Mouse (Mus musculus) thymus, postnatal 0 days (tissue): ENCODE data around the gene Cir1. TPM values are rescaled to one million over a fixed set of nuclear protein-coding genes. Genes with fewer than 3 reads are reported as not detected.

Experiments
- DNase-seq: peaks from one replicate; pipeline ENCODE4 v3.0.0-alpha.2; 2015; ENCODE audit warnings: low spot score
- polyA plus RNA-seq: library from polyadenylated mRNA; unstranded; fragments of >200 nt; fragmentation: Nextera tagmentation; extraction: Ambion mirVana; gene quantifications from 2 replicates; pipeline ENCODE4 v1.2.1, GENCODE M21; 2015

The Cir1 gene
- polyA plus RNA-seq, 1 experiment from 2014 or later: 30.9 TPM

DNA sequence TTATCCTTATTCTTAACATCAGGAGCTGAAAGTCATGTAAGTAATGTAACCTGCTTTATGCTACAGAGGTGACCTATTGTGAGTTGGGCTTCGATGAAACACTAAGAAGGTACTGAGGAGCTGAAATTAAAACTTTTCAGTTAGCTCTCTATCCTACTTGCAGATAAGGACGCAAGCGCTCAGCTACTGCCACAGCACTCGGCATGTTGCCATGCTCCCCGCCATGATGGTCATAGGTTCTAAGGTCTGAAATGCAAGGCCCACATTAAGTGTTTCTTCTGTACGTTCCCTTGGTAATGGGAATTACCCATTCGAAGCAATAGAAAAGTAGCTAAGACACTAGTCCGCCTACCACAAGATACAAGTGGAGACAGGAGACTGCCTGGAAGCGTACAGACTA lies 9.8 kb downstream of the Cir1 start:
- no peak for DNase-seq

DNA sequence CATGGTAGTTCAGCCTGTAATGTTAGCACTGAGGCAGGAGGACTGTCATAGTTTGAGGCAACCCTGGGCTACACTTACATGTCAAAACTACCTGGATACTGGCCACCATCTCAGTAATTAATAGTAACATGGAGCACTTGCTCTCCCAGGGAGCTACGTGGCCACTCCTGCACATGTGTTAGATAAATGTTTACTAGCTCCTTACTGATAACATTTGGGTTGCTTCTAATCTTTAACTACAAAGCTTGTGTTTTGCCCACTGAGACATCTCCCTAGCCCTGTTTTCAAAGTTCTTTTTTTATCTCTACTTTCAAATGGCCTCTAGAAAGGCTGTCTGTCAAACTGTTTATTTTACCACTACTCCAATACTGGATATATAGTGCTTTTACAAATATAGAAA lies 10.5 kb downstream of the Cir1 start:
- DNase-seq: no peak

DNA sequence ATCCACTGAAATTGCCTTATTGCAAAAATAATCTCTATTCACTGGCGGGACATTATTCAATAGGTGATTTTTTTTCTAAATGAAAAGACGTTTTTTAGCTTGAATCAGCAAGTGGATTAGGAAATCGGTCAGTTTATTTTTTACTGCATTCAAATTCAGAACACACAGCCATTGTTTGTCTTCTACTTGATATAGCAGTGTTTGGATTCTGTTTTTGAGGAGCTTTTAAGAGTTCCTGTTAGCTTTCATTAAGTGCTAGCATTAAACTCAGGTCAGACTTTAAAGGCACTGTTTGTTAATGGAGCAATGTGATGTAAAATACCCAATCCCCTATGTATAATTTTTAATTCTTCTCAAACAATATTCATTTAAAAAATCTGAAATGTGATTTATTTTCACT lies 13.7 kb downstream of the Cir1 start:
- DNase-seq: no peak

DNA sequence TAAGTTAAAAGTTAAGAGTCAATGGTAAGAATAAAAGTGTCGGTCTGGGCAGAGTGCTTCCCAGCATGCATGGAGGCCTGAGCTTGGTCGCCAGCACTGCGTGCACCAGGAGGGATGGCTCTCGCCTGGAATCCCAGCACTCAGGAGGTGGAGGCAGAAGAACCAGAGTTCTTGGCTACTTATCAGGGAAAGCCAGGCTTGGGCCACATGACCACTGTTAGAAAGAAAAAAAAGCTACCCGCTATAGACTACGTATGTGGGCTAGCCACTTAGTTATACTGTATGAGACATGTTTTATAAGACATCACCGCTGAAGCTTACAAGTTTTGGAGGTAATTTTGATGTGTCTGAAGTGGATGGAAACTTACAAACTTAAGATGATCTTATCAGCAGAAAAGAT lies 14.3 kb downstream of the Cir1 start:
- no peak for DNase-seq

DNA sequence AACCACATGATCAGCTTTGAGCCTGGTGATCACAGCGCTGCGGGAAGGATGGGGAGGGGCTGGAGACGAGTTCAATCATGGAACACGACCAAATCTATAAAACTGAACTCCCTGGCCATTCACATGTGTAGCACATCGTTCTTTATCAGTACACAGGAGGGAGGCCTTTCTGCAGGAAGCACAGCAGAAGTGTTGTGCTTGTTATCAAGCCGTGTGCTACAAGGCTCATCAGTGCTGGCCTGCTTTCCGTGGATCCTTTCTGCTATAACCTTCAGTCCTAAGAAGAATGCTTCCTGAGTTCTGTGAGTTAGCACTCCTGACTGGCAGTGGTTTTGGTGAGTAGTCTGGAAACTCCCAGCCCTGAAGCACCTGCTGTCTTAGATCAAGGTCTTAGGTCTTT lies 17.5 kb downstream of the Cir1 start:
- DNase-seq: no peak

DNA sequence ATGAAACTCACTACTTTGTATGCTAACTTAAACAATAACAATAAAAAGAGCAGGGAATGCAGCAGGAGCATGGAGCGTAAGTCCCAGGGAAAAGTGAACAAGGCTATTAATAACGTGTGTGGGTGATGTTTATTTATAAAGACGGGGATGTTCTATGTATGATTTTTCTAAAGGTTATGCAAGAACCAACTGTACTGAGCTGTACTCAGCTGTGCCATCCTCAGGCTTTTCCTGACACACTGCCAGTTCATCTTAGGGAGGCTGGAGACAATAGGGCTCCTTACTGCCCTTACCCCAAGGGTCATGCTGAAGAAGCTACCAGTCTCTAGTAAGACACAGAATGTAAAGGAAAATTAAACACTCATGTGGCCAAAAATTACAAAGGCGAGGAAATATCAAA lies 21.4 kb downstream of the Cir1 start:
- DNase-seq: no peak

DNA sequence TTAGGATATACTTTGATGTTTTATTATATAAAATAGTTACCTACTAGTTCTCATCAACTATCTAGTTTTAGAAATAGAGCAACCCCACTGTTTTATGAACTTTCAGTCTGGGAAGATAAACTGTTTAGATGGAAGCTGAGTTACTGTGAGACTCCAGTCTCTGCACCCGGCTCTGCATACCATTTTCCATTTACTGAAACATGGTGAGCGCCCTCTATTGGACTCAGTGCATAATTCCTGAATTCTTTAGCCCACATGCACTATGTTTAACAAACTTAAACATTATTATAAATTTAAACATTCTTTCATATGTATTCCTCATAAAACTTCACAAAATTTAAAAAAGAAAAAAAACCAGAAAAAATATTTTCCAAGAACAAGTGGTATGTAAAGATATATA lies 26.9 kb downstream of the Cir1 start:
- peak; percentile 50 for DNase-seq

DNA sequence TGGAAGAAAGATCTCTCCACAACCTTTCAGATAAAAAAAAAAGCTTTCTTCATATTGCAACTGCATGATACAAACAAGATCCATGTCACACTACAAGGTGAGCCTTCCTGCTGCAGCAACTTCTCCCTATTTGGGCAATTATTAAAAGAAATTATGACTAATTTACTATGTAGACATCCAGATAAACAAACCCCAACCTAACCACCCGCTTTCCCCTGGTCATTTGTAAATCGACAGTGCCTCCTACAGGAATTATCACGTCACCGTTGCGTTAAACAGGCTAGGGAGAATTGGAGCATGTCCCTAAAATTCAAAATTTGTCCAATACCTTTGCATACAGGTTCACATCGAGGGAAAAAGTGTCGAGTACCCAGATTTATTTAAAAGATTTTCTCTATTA lies 30.8 kb downstream of the Cir1 start:
- DNase-seq: no peak

DNA sequence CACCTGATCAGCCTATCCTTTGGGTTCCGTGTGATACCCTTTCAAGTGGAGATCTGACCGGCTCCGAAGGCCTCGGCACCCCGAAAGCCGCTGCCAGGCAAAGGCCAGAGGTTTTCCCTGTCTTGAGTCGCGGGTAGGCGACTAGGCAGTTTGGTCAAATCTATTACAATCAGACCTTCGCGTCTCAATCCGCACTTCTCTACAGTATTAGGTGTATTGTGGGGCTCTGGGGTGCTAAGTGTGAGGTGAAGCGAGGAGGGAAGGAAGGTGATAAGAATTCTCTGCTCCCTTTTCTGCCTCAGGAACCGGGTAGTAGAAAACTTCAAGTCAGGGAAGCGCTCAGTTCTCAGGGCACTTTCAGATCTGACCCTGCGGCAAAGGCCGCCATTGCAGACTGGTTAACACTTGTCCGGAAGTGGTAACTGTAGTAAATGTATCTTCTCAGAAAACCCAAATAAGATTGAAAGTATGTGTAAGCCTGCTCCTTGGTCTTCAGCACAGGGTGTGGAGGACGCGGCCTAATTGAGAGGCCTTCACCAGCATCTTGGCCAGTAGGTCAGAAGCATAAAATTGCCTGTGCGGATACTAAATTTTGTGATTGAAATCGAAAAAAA lies 31.3 kb downstream of the Cir1 start:
- no peak for DNase-seq

DNA sequence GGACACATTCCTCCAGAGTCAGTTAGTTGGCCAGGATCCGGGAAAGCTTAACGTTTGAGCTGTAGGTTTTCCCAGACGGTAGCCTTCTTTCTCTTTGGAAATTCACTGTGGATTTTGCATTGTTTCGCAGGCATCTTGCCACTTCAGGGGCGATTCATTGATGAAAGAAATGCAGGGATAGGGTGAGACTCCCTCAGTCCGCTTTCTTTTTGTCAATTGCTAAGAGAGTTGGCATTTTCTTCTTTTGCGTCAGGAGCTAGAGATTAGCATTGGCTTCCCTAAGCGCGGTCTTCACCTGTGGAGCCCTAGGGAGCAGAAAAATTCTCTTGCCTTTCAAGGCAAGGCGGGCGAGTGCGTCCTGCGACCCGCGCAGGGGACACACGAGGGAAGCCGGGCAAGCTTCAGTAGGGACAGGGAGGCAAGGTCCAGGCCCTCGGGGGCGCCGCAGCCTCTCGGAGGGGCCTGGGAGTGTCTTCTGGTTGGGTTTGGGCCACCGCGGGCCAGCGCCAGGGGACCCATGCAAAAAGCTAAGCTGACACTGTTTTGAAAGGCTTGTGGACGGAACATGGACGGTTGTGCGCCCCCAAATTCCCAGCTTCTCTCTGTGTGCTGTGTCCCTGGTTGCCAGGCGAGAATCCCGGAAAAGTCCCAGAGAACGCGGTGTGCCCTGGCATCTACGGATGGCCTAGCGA lies 32.0 kb downstream of the Cir1 start:
- DNase-seq: no peak

DNA sequence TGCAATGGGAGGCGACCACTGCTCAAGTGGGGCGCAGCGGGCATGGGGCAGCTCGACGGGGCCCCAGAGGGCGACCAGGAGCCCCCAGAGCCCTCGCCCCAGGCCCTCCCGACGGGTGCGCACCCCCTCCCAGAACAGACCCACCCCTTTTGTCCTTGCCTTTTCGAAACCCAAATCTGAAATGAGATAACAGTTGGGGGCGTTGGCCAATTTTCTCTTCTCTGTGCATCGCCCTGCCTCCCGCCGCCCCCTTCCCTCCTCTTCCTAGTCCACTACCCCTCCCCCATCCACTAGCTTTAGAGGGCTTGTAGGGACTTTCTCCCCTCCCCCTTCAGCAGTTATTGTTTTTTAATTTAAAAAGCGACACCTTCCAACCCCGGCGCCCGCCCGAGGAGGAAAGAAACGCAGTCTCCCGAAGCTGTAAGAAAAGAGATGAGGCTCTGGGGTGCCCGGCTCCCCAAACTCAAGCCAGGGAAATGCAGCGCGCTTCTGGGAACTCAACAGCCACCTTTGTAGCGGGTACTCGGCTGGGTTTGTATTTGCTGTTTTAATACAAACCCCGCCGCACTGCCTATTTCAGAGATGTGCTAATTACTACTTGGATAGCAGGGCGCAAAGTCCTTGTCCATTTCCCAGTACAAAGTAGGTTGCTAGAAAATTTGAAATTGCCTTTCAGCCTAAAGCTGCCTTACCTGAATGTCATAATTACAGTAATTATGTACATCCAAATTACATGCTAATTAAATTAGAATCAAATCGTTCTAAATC lies 33.0 kb downstream of the Cir1 start:
- DNase-seq: no peak

DNA sequence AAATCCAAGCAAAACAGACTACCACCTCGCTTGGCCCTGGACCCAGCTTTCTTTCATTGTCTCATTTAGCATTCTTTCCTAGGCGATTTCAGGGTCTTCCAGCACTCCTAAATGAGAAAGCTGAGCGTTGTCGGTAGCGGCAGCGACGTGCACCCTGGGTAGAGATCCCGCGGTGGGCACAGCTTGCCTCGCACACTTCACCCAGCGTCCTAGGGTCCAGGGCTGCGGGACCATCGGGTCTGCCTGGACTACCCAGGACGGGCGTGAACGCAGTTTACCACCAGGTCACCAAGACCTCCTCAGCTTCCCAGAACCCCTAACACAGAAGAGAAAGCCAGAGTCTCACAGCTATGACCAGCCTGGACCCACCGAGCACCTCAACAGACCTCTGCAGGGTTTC lies 33.6 kb downstream of the Cir1 start:
- no peak for DNase-seq

DNA sequence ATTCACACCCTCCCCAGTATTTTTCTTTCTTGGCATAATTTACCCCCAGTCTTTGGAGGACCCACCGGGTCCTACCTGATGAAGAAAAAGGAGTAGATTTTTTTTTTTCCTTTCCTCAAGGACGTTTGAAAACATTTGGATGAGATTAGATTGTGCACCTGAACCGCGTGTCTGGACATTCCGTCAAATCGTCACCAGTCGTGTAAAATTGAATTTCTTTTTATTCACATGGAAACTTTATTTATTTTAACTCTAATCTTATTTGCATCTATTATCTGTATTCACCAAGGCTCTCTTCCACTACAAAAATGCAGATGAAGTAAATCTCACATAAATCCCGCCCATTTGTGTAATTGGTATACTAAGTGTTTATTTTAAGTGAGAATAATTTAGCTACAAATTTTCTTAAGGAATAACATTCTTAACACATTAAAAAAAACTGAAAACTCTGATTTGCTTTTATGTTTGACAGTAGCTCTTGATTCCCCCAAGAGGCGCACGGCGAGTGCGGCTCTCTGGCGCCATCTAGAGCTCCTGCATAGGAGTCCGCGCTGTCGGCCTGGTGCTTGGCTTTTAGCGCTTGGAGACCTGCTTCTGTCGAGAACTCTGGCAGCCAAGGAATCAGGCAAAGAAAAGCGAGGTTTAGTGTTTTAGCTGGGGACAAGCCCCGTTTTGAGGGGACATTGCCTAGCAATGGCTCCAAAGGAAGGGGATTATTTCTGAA lies 34.2 kb downstream of the Cir1 start:
- DNase-seq: peak; percentile 91

DNA sequence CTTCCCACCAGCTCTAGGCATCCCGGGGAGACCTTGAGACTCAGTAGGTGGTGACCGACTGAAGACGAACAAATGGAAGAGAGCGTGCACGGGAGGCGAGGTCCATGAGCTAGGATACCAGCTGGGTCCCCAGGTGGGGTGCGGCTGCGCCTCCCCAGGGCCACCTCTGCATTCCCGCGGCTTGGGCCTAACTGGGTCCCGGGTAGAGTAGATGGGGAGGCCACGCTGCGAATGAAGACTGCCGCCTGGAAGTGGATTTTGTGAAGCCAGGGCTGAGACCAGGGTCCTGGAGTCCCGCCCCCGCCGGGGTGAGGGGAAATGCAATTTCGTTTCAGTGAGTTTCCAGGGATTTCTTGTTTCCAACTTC lies 34.8 kb downstream of the Cir1 start:
- no peak for DNase-seq

DNA sequence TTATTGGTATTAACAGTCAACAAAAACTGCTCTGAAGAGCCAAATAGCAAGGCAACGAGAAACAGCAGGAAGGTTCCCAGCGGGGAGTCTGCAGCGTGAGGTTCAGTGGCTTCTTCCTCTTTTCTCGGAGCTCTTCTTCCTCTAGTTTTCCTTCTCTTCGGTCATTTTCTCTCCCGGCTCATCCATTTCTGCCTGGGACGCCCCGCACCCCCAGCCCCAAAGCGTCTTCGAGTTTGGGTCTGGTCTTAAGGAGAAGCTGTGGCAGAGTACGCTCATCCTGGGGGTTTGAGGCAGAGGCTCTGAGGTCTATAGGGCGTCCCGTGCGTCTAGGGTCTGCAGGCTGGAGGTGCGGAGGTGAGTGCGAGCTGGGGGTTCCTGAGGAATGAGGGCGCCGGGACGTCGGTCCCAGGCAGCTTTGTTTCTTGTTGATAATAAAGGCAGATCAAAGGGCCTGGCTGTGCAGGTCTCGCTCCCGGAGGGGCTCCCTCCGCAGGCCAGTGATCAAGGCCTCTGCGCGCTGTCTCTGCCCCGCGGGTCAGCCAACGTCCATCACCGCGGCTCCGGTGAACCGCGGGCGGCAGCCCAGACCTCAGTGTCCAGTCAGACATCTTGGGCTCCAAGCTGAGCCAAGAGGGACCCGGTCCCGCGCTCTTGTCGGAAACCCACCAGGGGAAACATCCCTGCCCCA lies 35.3 kb downstream of the Cir1 start:
- peak; percentile 23 for DNase-seq

DNA sequence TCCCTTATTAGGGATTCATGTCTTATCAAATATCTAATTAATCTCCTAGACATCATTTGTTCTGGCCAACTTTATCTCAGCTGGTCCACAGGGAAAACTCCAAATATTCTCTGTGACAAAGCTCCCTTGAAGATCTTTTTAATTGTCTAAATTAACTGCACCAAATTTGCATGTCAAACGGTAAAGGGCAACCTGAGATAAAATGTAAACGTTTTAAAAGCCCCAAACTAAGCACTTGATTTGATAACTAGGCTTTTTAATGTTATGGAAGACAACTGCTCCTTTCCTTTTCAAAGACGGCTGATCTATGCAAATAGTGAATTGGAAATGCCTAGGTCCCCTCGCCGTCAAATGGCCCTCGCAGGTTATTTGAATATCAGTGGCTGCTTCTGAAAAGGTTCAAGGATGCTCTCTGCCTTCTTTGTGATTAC lies 36.3 kb downstream of the Cir1 start:
- DNase-seq: peak; percentile 20

DNA sequence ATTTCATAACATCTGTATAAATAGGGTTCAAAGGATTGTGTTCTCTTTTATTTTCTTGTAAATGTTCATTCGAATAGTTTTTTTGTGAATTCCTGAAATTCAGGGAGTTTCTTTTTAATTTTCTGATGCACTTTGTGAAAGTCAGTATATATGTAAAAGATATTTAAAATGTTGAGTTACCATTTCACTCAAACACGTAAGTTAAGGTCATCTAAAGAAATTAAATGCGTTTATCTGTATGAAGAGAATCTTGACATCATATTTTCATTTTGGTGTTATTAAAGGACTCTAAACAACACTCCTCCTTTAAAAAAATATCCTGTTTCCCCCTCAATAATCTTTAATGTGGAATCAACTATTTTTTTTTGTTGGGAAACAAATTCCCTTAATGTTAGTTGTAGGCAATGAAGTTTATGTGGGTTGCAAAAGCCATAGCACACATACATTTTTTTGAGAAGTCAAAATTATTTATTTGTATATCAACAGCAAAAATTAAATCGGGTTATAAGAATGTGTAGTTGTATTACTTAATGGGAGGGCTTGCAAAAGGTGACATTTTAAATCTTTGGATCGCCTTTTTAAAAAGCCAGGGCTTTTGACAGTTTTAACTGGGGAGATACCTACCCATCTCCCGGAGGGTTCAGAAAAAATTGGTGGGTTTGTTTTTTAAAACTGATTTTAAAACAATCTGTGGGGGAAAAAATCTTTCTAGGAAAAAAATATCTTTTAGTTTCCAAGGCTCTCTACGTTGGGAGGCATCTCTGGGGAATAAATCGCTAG lies 37.0 kb downstream of the Cir1 start:
- no peak for DNase-seq

DNA sequence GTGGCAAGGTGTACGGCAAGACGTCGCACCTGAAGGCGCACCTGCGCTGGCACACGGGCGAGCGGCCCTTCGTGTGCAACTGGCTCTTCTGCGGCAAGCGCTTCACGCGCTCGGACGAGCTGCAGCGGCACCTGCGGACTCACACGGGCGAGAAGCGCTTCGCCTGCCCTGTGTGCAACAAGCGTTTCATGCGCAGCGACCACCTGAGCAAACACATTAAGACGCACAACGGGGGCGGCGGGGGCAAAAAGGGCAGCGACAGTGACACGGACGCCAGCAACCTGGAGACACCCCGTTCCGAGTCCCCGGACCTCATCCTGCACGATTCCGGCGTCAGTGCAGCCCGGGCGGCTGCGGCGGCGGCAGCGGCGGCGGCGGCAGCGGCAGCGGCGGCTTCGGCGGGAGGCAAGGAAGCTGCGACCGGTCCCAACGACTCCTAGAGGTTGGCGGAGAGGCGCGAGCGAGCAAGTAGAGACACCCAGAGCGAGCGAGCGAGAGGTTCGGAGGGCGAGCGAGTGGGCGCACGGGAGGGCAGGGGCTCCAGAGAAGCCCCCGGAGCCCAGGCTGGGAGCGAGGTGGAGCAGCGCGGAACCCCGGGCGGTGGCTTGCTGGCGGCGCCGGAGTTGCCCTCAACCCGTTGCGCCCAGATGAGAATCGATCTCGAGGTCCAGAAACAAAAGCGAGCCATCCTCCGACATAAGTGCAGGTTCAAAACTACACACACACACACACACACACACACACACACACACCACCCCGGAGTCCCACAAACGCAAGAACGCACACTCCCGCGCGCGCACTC lies 38.2 kb downstream of the Cir1 start:
- DNase-seq: peak; percentile 48

DNA sequence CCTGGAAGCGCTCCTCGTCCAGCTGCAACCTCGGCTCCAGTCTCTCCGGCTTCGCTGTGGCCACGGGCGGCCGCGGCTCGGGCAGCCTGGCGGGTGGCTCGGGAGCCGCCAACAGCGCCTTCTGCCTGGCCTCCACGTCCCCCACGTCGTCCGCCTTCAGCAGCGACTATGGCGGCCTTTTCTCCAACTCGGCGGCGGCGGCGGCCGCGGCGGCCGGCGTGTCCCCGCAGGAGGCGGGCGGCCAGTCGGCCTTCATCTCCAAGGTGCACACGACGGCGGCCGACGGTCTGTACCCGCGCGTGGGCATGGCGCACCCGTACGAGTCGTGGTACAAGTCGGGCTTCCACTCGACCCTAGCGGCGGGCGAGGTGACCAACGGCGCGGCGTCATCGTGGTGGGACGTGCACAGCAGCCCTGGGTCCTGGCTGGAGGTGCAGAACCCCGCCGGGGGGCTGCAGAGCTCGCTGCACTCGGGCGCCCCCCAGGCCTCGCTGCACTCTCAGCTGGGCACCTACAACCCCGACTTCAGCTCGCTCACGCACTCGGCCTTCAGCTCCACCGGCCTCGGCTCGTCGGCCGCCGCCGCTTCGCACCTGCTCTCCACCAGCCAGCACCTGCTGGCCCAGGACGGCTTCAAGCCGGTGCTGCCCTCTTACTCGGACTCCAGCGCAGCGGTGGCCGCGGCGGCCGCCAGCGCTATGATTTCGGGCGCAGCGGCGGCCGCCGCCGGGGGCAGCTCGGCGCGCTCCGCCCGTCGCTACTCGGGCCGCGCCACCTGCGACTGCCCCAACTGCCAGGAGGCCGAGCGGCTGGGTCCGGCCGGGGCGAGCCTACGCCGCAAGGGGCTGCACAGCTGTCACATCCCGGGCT lies 39.0 kb downstream of the Cir1 start:
- peak; percentile 21 for DNase-seq
